In genomic region chr13:59264126-59264525, GRCm38 (mm10) we compare ENCODE assay signal across 24 mouse cellular contexts.
"Had no signal": no experiment of that assay in that cellular context is flagged by ENCODE, and none has a peak within 500 bp of the region (broad histone marks: within the 10 kb centered on the region; RNA-seq: fewer than 3 reads in every experiment).

No protein-coding gene starts in this region.

- H3K36me3 ChIP-seq: kidney, embryonic 15.5 days; limb, embryonic 12.5 days; liver, embryonic 12.5 days; liver, embryonic 15.5 days; lung, embryonic 15.5 days; midbrain, embryonic 10.5 days; midbrain, embryonic 13.5 days; neural tube, embryonic 13.5 days; stomach, embryonic 15.5 days had no signal

- DNase-seq: kidney, postnatal 10 days; kidney, postnatal 36 days; layer of hippocampus, postnatal 36 days; liver; lung, adult 18-20 months; lung, postnatal 10 days; lung, postnatal 36 days; retina, postnatal 1 day; right cerebral cortex, postnatal 25 days; spleen, adult 18-20 months; thymus, postnatal 25 days had no signal

- H3K9ac ChIP-seq: kidney, embryonic 15.5 days; limb, embryonic 12.5 days; liver, embryonic 12.5 days; liver, embryonic 15.5 days; lung, embryonic 15.5 days; midbrain, embryonic 13.5 days; neural tube, embryonic 13.5 days; stomach, embryonic 15.5 days had no signal

- H3K4me2 ChIP-seq: kidney, embryonic 15.5 days; limb, embryonic 12.5 days; liver, embryonic 12.5 days; liver, embryonic 15.5 days; lung, embryonic 15.5 days; midbrain, embryonic 13.5 days; neural tube, embryonic 13.5 days; stomach, embryonic 15.5 days had no signal

- H3K27ac ChIP-seq: kidney, embryonic 15.5 days; left cerebral cortex, adult 2 months; limb, embryonic 12.5 days; liver, embryonic 12.5 days; liver, embryonic 15.5 days; lung, embryonic 15.5 days; midbrain, embryonic 10.5 days; midbrain, embryonic 13.5 days; neural tube, embryonic 13.5 days; stomach, embryonic 15.5 days had no signal

- H3K4me3 ChIP-seq: kidney, embryonic 15.5 days; left cerebral cortex, adult 2 months; limb, embryonic 12.5 days; liver, embryonic 12.5 days; liver, embryonic 15.5 days; lung, embryonic 15.5 days; megakaryocyte, embryonic 14.5 days; midbrain, embryonic 10.5 days; midbrain, embryonic 13.5 days; myocyte; neural tube, embryonic 13.5 days; stomach, embryonic 15.5 days had no signal

- H3K9me3 ChIP-seq: kidney, embryonic 15.5 days; limb, embryonic 12.5 days; liver, embryonic 12.5 days; liver, embryonic 15.5 days; lung, embryonic 15.5 days; midbrain, embryonic 10.5 days; midbrain, embryonic 13.5 days; neural tube, embryonic 13.5 days; stomach, embryonic 15.5 days had no signal

- H3K4me1 ChIP-seq: kidney, embryonic 15.5 days; liver, embryonic 12.5 days; liver, embryonic 15.5 days; lung, embryonic 15.5 days; megakaryocyte, embryonic 14.5 days; midbrain, embryonic 10.5 days; midbrain, embryonic 13.5 days; neural tube, embryonic 13.5 days; stomach, embryonic 15.5 days had no signal

- H3K27me3 ChIP-seq: kidney, embryonic 15.5 days; limb, embryonic 12.5 days; liver, embryonic 12.5 days; liver, embryonic 15.5 days; lung, embryonic 15.5 days; megakaryocyte, embryonic 14.5 days; midbrain, embryonic 13.5 days; neural tube, embryonic 13.5 days; stomach, embryonic 15.5 days had no signal

- ATAC-seq: liver, embryonic 12.5 days; midbrain, embryonic 13.5 days; midbrain, embryonic 16.5 days had no signal
